Mouse (Mus musculus) T-cell, adult 66 days (primary cell): ENCODE data around the gene A430089I19Rik. TPM values are rescaled to one million over a fixed set of nuclear protein-coding genes. Genes with fewer than 3 reads are reported as not detected.

Experiments
- total RNA-seq, 2 experiments: library from RNA; stranded (reverse); gene quantifications; 3 replicates in 1 of 2; 4 replicates in 1 of 2; pipeline ENCODE4 v1.2.4; 2023

The A430089I19Rik gene
- not detected for total RNA-seq

DNA sequence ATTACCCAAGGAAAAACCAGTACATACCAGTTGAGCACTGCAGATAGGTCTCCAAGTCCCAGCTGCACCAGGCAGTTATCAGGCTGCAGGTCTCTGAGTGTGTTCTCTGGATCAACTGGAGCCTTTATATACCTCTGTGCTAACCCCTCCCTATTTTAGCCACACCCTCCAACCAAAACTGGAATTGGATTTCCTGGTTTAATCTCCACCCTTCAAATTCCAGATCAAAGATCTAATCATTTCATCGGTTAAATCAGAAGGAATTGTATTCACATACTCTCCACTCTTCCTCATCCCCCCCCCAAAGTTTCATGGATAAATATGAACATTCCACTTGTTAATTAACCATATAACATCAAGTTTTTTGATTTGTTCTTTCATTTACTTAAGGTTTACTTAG is at the start of gene A430089I19Rik:
Gene A430089I19Rik (minus strand): TSS at position 101 of the 400 bp plus-strand sequence.

DNA sequence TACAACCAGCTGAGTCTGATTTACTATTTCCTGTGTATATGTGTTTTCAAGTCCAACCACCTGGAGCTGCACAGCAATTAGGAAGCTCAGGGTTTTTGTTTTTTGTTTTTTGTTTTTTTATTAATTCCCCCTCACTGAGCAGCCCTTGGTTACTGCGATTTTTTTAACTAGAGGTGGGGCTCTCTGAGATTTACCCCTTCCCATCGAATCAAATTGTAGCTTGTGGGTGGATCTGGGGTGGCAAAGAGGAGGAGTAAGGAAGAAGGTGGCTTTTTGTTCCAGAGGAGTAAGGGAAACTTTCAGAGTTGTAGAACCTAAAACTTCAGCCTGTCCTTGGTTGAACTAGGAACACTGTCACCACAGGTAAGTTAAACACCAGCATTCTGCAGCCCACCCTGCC is 32.9 kb upstream of the A430089I19Rik start, which contains the start of gene AA792892:
Gene AA792892 (plus strand): TSS at position 301 of the 400 bp plus-strand sequence.

DNA sequence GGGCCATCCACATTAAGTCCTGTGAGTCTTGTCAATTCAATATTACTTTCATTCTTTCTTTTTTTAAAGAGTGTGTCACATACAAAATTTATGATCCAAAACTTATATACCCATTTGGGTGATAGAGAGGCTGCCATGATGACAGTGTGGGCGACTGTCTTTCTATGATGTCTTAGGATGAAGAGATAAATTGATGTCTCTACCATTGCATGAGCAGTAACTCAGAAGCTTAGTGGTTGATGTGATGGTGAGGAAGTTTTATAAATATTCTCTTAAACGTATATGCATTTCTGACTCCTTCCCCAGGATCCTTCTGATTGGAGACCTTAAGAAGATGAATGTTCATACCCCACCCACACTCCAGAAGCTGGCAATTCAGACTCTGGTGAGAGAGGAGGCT is 7.5 kb upstream of the A430089I19Rik start, which contains the start of gene Gm6502:
Gene Gm6502 (plus strand): TSS at position 301 of the 400 bp plus-strand sequence.

Other genes with a start within 250 kb of the A430089I19Rik start
- gene BC061212, start 236.3 kb downstream of the A430089I19Rik start, total RNA-seq = not detected
- gene Gm6351, start 230.4 kb downstream of the A430089I19Rik start, total RNA-seq = not detected
- gene Gm3106, start 88.8 kb downstream of the A430089I19Rik start, total RNA-seq = not detected
- not detected for gene Gm6502, start 7.6 kb upstream of the A430089I19Rik start, total RNA-seq
- not detected for gene AA792892, start 33.0 kb upstream of the A430089I19Rik start, total RNA-seq
- gene Gm7682, start 139.0 kb upstream of the A430089I19Rik start, total RNA-seq = not detected
- not detected for gene Gm3139, start 219.5 kb upstream of the A430089I19Rik start, total RNA-seq